Mouse (Mus musculus) liver, embryonic 14.5 days (tissue): ENCODE results near the gene Suclg1. TPM values are rescaled to one million over a fixed set of nuclear protein-coding genes. Genes with fewer than 3 reads are reported as not detected.

Source experiments
- ATAC-seq: fragments of 200-750 bp; cut with Nextera tagmentation; 2 replicates; pipeline ENCODE4 v1.8.0; 2017; ENCODE audit warnings: moderate number of reproducible peaks, mild to moderate bottlenecking, moderate library complexity; ENCODE audit not compliant: insufficient read depth
- DNase-seq, 3 experiments: peaks; one replicate each; pipeline ENCODE4 v3.0.0-alpha.2; 2012 to 2013; ENCODE audit warnings: low read depth in 3 of 3, low spot score in 3 of 3
- H3K27ac ChIP-seq: fragments of 300-500 bp; sonication (generic); 2 replicates; pipeline ENCODE4 v1.5.1; 2014; ENCODE audit warnings: moderate library complexity, mild to moderate bottlenecking, control low read depth, inconsistent platforms
- H3K27me3 ChIP-seq: fragments of 300-500 bp; sonication (generic); 2 replicates; pipeline ENCODE4 v1.6.1; 2014; ENCODE audit warnings: mild to moderate bottlenecking, low read length, moderate library complexity; ENCODE audit not compliant: control insufficient read depth, insufficient read depth
- H3K36me3 ChIP-seq: fragments of 300-500 bp; sonication (generic); replicated peaks from 2 replicates; pipeline ENCODE4 v1.6.1; 2014; ENCODE audit warnings: low read depth; ENCODE audit not compliant: control insufficient read depth, insufficient read depth
- H3K4me1 ChIP-seq, 2 experiments: fragments of 200-500 bp in 1 of 2; fragments of 300-500 bp in 1 of 2; sonication (generic) in 1 of 2; replicated peaks; 2 replicates each; pipeline ENCODE4 v1.6.1; 2012 to 2014; ENCODE audit warnings: antibody characterized with exemption in 1 of 2, inconsistent platforms in 1 of 2, low read length in 1 of 2; ENCODE audit not compliant: control insufficient read depth in 2 of 2, insufficient read depth in 2 of 2
- H3K4me2 ChIP-seq: fragments of 300-500 bp; sonication (generic); 2 replicates; pipeline ENCODE4 v1.6.1; 2014; ENCODE audit warnings: low read depth, mild to moderate bottlenecking, control low read depth, moderate library complexity
- H3K4me3 ChIP-seq, 2 experiments: fragments of 200-500 bp in 1 of 2; fragments of 300-500 bp in 1 of 2; sonication (generic) in 1 of 2; 2 replicates each; pipeline ENCODE4 v1.5.1; 2012 to 2014; ENCODE audit warnings: low read depth in 2 of 2, low read length in 2 of 2, mild to moderate bottlenecking in 2 of 2, control low read depth in 1 of 2, inconsistent platforms in 1 of 2, moderate library complexity in 1 of 2; ENCODE audit not compliant: insufficient read depth in 1 of 2
- H3K9ac ChIP-seq: fragments of 300-500 bp; sonication (generic); replicated peaks from 2 replicates; pipeline ENCODE4 v1.6.1; 2014; ENCODE audit warnings: mild to moderate bottlenecking, control low read depth, moderate library complexity
- H3K9me3 ChIP-seq: fragments of 300-500 bp; sonication (generic); 2 replicates; pipeline ENCODE4 v1.6.1; 2016; ENCODE audit warnings: low read length, mixed read lengths; ENCODE audit not compliant: control insufficient read depth
- CTCF ChIP-seq: IDR thresholded peaks from 2 replicates; pipeline ENCODE4 v1.5.1; 2016; ENCODE audit warnings: antibody characterized with exemption, low read depth, control low read depth
- EP300 ChIP-seq: IDR thresholded peaks from 2 replicates; pipeline ENCODE4 v1.6.1; 2016; ENCODE audit warnings: antibody characterized with exemption, low read depth
- WGBS: fragments of 180-500 bp; shearing (Covaris S2); extraction: QIAGEN DNeasy Blood & Tissue Kit; methylation state at CpG from one replicate; pipeline ENCODE4 v1.1.7; 2014; ENCODE audit not compliant: insufficient replicate concordance; 5-methylcytosine and 5-hydroxymethylcytosine counted together
- polyA plus RNA-seq, 2 experiments: library from polyadenylated mRNA; depleted of rRNA in 1 of 2; stranded (reverse) in 1 of 2; unstranded in 1 of 2; fragments of >200 nt; fragmentation: Nextera tagmentation in 1 of 2; extraction: Ambion mirVana in 1 of 2; gene quantifications; 2 replicates each; pipeline versions ENCODE4 v1.2.1 to v1.2.3; 2012 to 2014

Gene Suclg1
- polyA plus RNA-seq, 2 experiments = 64.1 to 126 TPM

DNA sequence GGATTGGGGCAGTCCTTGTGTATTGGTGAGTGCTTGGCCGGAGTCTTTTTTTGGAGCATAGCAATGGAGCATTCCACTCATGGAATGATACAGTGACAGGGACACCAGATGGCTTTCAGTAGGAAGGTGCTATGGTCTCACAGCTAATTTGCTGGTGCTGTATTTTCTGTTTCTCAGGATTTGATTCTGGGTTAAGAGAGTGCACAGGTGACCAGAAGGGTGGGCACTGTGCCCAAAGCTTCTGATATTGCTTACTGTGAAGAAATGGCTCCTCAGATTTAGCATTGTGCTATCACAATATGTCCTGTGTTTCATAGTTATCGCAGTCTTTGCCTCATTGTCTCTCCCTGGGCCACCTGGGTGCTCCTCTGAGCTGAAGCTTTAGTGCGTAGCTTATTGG lies 21.2 kb downstream of the Suclg1 start:
- WGBS = 83% methylated on average over 3 of the region's 3 CpGs
- H3K27ac ChIP-seq = no peak overlapping the region
- H3K4me2 ChIP-seq = no peak overlapping the region
- TF ChIP-seq EP300 = no peak
- TF ChIP-seq CTCF = no peak
- H3K9me3 ChIP-seq = no peaks in the 10 kb centered on the region
- no peak overlapping the region for H3K4me3 ChIP-seq
- no peaks in the 10 kb centered on the region for H3K4me1 ChIP-seq
- no peaks in the 10 kb centered on the region; the same call in none of the 2 replicates for H3K36me3 ChIP-seq
- H3K27me3 ChIP-seq = no peaks in the 10 kb centered on the region
- DNase-seq (no peak), ATAC-seq (no peak)
- no peak overlapping the region for H3K9ac ChIP-seq

DNA sequence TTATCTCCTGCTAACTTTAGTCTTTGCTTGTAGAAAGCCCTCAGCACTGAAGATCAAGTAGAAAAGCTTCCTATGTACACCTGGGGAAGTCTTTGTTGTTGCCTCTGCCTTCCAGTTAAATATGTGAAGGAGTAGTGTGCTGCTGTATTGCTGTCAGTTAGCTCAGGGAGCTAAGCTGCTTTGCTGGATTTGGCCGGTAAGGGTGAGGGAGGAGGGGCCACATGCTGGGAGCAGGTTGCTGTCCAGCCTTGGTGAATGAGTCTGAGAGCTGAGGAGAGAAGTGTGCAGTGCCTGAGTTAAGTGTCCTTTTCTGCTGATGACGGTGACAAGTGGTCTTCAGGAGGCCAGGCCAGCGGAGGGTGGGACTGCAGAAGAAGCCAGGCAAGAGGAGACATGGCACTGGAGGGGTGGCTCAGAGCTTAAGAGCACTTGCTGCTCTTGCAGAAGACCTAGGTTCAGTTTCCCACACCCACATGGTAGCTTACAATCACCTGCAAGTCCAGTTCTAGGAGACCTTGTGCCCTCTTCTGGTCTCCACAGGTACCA lies 23.4 kb downstream of the Suclg1 start:
- no peak for DNase-seq
- no peak overlapping the region for H3K4me3 ChIP-seq
- no peak overlapping the region for H3K9ac ChIP-seq
- H3K27ac ChIP-seq = no peak overlapping the region
- TF ChIP-seq EP300 = no peak
- TF ChIP-seq CTCF = no peak
- peaks cover 7% of the 10 kb centered on the region for H3K36me3 ChIP-seq
- H3K9me3 ChIP-seq = no peaks in the 10 kb centered on the region
- H3K27me3 ChIP-seq = no peaks in the 10 kb centered on the region
- 79% methylated on average over 3 of the region's 3 CpGs for whole genome bisulfite sequencing
- ATAC-seq = no peak
- H3K4me1 ChIP-seq = no peaks in the 10 kb centered on the region
- H3K4me2 ChIP-seq = no peak overlapping the region

DNA sequence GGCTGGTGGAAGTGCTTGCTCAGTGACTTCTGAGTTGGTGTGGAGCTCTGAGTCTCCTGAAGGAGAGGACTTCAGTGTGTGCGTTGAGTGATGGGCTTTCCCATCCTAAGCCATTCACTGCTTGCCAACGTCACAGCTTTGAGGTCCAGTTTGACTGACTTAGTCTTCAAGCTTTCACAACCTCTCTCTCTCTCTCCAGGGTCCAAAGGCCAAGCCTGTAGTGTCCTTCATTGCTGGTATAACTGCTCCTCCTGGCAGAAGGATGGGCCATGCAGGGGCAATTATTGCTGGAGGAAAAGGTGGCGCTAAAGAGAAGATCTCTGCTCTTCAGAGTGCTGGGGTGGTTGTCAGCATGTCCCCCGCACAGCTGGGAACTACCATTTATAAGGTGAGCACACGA lies 26.8 kb downstream of the Suclg1 start:
- Histone ChIP-seq H3K9me3 (no peaks in the 10 kb centered on the region), H3K9ac (no peak overlapping the region), H3K4me2 (no peak overlapping the region), H3K4me1 (no peaks in the 10 kb centered on the region), H3K36me3 (peaks cover 10% of the 10 kb centered on the region), H3K27ac (no peak overlapping the region), H3K4me3 (no peak overlapping the region), H3K27me3 (no peaks in the 10 kb centered on the region)
- 70% methylated on average over 5 of the region's 5 CpGs for WGBS
- ATAC-seq (no peak), DNase-seq (no peak)
- TF ChIP-seq EP300 (no peak), CTCF (no peak)

DNA sequence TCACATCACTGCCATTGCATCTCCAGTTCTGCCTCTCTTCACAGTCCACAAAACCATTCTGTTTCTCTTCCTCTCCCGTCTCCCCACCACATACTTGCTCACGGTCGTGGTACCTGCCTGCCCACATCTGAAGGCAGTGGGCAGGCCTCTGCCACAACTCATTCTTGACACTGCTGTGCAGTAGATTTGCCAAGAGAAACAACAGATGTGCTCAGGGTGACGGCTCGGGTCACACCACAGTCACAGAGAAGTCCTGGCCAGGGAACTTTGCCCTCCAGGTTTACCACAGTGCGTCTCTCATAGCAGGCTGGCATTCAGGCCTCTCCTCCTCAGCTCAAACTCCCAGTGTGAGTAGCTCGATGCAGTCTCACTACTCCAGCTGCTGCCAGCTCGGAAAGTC lies 31.5 kb downstream of the Suclg1 start:
- no peak overlapping the region for H3K9ac ChIP-seq
- WGBS = 71% methylated on average over 8 of the region's 8 CpGs
- DNase-seq (no peak), ATAC-seq (no peak)
- H3K27me3 ChIP-seq = no peaks in the 10 kb centered on the region
- H3K4me1 ChIP-seq = no peaks in the 10 kb centered on the region; a peak in 1 of 4 replicates
- H3K27ac ChIP-seq = no peak overlapping the region
- TF ChIP-seq EP300 = no peak
- no peak overlapping the region for H3K4me3 ChIP-seq
- H3K9me3 ChIP-seq = no peaks in the 10 kb centered on the region
- no peak overlapping the region for H3K4me2 ChIP-seq
- peaks cover 7% of the 10 kb centered on the region; the same call in 1 of the 2 replicates for H3K36me3 ChIP-seq

DNA sequence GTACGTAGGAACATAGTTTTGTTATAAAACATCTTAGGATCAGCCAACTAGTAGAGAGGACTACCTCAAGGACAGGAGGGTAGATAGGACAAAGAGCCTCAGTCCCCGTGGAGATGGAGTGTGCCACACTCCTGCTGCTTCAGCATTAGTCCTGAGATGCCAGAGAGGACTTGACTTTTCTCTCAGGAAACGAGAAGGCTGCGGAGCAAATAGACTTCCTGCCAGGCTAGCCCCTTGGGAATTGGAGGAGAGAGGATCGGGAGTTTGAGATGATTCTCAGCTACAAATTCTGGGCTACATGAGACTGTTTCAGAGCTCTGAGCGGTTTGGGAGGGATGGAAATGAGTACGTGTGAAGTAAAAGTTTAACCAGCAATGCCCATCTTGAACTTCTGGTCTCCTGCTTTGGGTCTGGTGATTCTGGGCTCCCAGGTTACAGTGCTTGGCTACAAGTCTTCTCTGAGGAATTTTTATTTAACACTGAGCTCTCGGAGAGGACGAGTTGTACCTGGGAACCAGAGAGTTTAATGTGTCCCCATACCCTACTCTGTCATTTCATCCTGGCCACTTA lies 32.4 kb downstream of the Suclg1 start:
- Histone ChIP-seq H3K9ac (no peak overlapping the region), H3K4me1 (no peaks in the 10 kb centered on the region; a peak in 1 of 4 replicates), H3K27me3 (no peaks in the 10 kb centered on the region), H3K27ac (no peak overlapping the region), H3K4me2 (no peak overlapping the region), H3K4me3 (no peak overlapping the region), H3K36me3 (peaks cover 7% of the 10 kb centered on the region; the same call in 1 of the 2 replicates), H3K9me3 (no peaks in the 10 kb centered on the region)
- DNase-seq = no peak
- no peak for ATAC-seq
- TF ChIP-seq CTCF = no peak
- no peak for TF ChIP-seq EP300
- 53% methylated on average over 9 of the region's 9 CpGs for WGBS
